Mouse (Mus musculus): ENCODE measurements around the gene Gpr183. TPM values are rescaled to one million over a fixed set of nuclear protein-coding genes. Genes with fewer than 3 reads are reported as not detected.

Gene Gpr183
- 39.0 and 39.1 TPM in 2 replicates for total RNA-seq (2015)
- 33.8 and 36.4 TPM in 2 replicates for total RNA-seq (2017)

GRCm38 (mm10) chr14:121964990-121965389 is at the start of gene Gpr183:
TSS of gene Gpr183 (minus strand) at chr14:121965195.
- ATAC-seq (ENCODE audit: poor library complexity, severe bottlenecking): peak; percentile 58

- peak; percentile 78 for ATAC-seq (ENCODE audit: poor library complexity, severe bottlenecking)
Measured at GRCm38 (mm10) chr14:122013417-122013951, 48.5 kb upstream of the Gpr183 start.

- ATAC-seq (ENCODE audit: poor library complexity, severe bottlenecking): no peak
Measured at GRCm38 (mm10) chr14:122012814-122013213, 47.8 kb upstream of the Gpr183 start.

- ATAC-seq (ENCODE audit: poor library complexity, severe bottlenecking): no peak
Measured at GRCm38 (mm10) chr14:122012193-122012592, 47.2 kb upstream of the Gpr183 start.

GRCm38 (mm10) chr14:122011768-122012167 is 46.8 kb upstream of the Gpr183 start:
- no peak for ATAC-seq (ENCODE audit: poor library complexity, severe bottlenecking)

GRCm38 (mm10) chr14:122010301-122010700 is 45.3 kb upstream of the Gpr183 start:
- no peak for ATAC-seq (ENCODE audit: poor library complexity, severe bottlenecking)

- peak; percentile 77 for ATAC-seq (ENCODE audit: poor library complexity, severe bottlenecking)
Measured at GRCm38 (mm10) chr14:122009502-122009901, 44.5 kb upstream of the Gpr183 start.

GRCm38 (mm10) chr14:122008261-122008660 is 43.3 kb upstream of the Gpr183 start:
- ATAC-seq (ENCODE audit: poor library complexity, severe bottlenecking): no peak

- no peak for ATAC-seq (ENCODE audit: poor library complexity, severe bottlenecking)
Measured at GRCm38 (mm10) chr14:122003812-122004211, 38.8 kb upstream of the Gpr183 start.

- ATAC-seq (ENCODE audit: poor library complexity, severe bottlenecking): no peak
Measured at GRCm38 (mm10) chr14:122002224-122002623, 37.2 kb upstream of the Gpr183 start.

GRCm38 (mm10) chr14:122000346-122001105 is 35.5 kb upstream of the Gpr183 start:
- no peak for ATAC-seq (ENCODE audit: poor library complexity, severe bottlenecking)

- ATAC-seq (ENCODE audit: poor library complexity, severe bottlenecking): no peak
Measured at GRCm38 (mm10) chr14:121999455-121999854, 34.5 kb upstream of the Gpr183 start.

GRCm38 (mm10) chr14:121996786-121997185 is 31.8 kb upstream of the Gpr183 start:
- peak; percentile 52 for ATAC-seq (ENCODE audit: poor library complexity, severe bottlenecking)

- ATAC-seq (ENCODE audit: poor library complexity, severe bottlenecking): peak; percentile 16; the same call in 1 of the 2 replicates
Measured at GRCm38 (mm10) chr14:121995557-121995870, 30.5 kb upstream of the Gpr183 start.

GRCm38 (mm10) chr14:121994846-121995556 is 30.0 kb upstream of the Gpr183 start:
- peak; percentile 79 for ATAC-seq (ENCODE audit: poor library complexity, severe bottlenecking)

GRCm38 (mm10) chr14:121994171-121994700 is 29.2 kb upstream of the Gpr183 start:
- ATAC-seq (ENCODE audit: poor library complexity, severe bottlenecking): no peak

GRCm38 (mm10) chr14:121993616-121994015 is 28.6 kb upstream of the Gpr183 start:
- no peak for ATAC-seq (ENCODE audit: poor library complexity, severe bottlenecking)

GRCm38 (mm10) chr14:121992395-121993280 is 27.6 kb upstream of the Gpr183 start:
- no peak for ATAC-seq (ENCODE audit: poor library complexity, severe bottlenecking)

- ATAC-seq (ENCODE audit: poor library complexity, severe bottlenecking): no peak
Measured at GRCm38 (mm10) chr14:121991921-121992320, 26.9 kb upstream of the Gpr183 start.

GRCm38 (mm10) chr14:121990897-121991296 is 25.9 kb upstream of the Gpr183 start:
- ATAC-seq (ENCODE audit: poor library complexity, severe bottlenecking): no peak

- no peak for ATAC-seq (ENCODE audit: poor library complexity, severe bottlenecking)
Measured at GRCm38 (mm10) chr14:121989869-121990268, 24.9 kb upstream of the Gpr183 start.
